Mouse (Mus musculus): ENCODE data around the gene Amdhd1. TPM values are rescaled to one million over a fixed set of nuclear protein-coding genes. Genes with fewer than 3 reads are reported as not detected.
"Not testable (repeated sequence)": the region's sequence is repeated elsewhere in the genome, so short reads cannot be mapped to it uniquely, and the experiment has no call there.

Gene Amdhd1
- 0.19 TPM in 1 of 3 replicates, not detected in the others for total RNA-seq (2017)

GRCm38 (mm10) chr10:93539775-93540430 lies at the start of gene Amdhd1:
Gene Amdhd1 (minus strand): TSS chr10:93540033.
- peak; percentile 88 for ATAC-seq (replicated peaks; ENCODE audit: insufficient number of reproducible peaks, low FRiP score, low TSS enrichment, poor library complexity, severe bottlenecking)

- peak; percentile 95 for ATAC-seq (replicated peaks; ENCODE audit: insufficient number of reproducible peaks, low FRiP score, low TSS enrichment, poor library complexity, severe bottlenecking)
Measured at GRCm38 (mm10) chr10:93589281-93589848, 49.5 kb upstream of the Amdhd1 start, which contains the start of gene Snrpf. Gene Snrpf (minus strand): TSS chr10:93589706.

- no peak for ATAC-seq (replicated peaks; ENCODE audit: insufficient number of reproducible peaks, low FRiP score, low TSS enrichment, poor library complexity, severe bottlenecking)
Measured at GRCm38 (mm10) chr10:93588796-93589195, 49.0 kb upstream of the Amdhd1 start.

GRCm38 (mm10) chr10:93577271-93577886 lies 37.5 kb upstream of the Amdhd1 start:
- peak; percentile 57; the same call in 1 of the 2 replicates for ATAC-seq (replicated peaks; ENCODE audit: insufficient number of reproducible peaks, low FRiP score, low TSS enrichment, poor library complexity, severe bottlenecking)

- ATAC-seq (replicated peaks; ENCODE audit: insufficient number of reproducible peaks, low FRiP score, low TSS enrichment, poor library complexity, severe bottlenecking) = no peak
Measured at GRCm38 (mm10) chr10:93575960-93576359, 36.1 kb upstream of the Amdhd1 start.

- no peak for ATAC-seq (replicated peaks; ENCODE audit: insufficient number of reproducible peaks, low FRiP score, low TSS enrichment, poor library complexity, severe bottlenecking)
Measured at GRCm38 (mm10) chr10:93574966-93575365, 35.1 kb upstream of the Amdhd1 start.

- no peak for ATAC-seq (replicated peaks; ENCODE audit: insufficient number of reproducible peaks, low FRiP score, low TSS enrichment, poor library complexity, severe bottlenecking)
Measured at GRCm38 (mm10) chr10:93572209-93572608, 32.4 kb upstream of the Amdhd1 start.

DNA sequence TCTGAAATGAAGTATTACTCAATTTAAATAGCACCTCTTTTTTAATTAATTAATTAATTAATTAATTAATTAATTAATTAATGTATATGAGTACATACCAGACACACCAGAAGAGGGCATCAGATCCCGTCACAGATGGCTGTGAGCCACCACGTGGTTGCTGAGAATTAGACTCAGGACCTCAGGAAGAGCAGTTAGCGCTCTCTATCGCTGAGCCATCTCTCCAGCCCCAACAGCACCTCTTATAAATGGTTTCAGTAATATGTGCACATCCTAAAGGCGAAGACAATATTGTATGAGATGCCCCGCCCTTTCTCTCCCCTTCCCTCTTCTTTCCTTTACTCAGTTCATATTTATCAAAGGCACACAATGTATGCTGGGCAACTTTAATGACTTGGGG lies 28.8 kb upstream of the Amdhd1 start:
- no peak for ATAC-seq (replicated peaks; ENCODE audit: insufficient number of reproducible peaks, low FRiP score, low TSS enrichment, poor library complexity, severe bottlenecking)

DNA sequence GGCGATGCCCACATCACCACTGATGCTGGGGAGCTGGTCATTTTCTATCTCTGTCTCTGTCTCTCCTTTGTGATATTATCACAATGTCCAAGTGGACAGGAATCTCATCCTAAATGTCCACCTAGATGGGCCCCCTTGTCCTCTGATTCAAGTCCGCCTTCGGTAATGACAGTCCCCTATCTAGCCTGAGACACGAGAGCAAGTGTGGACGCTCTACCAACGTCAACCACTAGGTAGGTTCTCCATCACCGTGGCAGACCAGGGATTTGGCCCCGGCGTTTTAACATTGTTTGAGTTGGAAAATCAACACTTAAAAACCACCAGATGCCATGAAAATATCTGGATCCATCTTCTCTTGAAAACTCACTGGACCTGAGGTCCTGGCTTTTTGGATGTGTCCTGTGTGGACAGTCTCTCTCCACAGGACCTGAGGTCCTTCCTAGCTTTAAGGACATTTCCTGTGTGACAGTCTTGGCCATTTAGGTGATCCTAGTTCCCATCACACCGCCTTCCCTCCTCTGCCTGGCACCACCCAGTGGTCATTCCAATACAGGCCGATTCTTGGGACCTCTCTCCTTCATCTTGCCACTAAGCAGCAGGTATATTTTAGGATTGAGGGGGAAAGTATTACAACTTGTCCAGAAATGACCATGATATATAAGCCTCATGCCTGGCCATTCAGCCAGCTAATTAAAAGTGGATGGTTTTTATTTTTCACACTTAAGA lies 28.2 kb upstream of the Amdhd1 start:
- no peak for ATAC-seq (replicated peaks; ENCODE audit: insufficient number of reproducible peaks, low FRiP score, low TSS enrichment, poor library complexity, severe bottlenecking)

DNA sequence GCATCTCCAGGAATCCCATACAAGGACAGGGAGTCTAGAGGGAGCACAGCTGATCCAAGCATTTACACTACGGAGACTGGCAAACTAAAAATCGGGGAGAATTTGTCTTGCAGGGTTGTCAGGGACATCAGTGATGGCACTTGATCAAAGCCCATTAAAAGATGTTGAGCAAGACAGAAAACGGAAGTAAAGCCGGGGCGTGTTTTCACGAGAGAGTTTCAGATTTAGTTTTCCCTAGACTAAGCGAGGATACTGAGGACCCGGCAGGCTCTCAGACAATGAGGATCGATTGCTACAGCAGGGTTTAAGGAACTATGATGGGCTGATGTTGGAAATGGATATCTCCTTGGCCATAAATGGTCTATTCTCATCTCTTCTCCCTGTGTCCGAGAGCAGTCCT lies 27.2 kb upstream of the Amdhd1 start:
- ATAC-seq (replicated peaks; ENCODE audit: insufficient number of reproducible peaks, low FRiP score, low TSS enrichment, poor library complexity, severe bottlenecking) = no peak; the same call in 1 of the 2 replicates

- no peak for ATAC-seq (replicated peaks; ENCODE audit: insufficient number of reproducible peaks, low FRiP score, low TSS enrichment, poor library complexity, severe bottlenecking)
Measured at GRCm38 (mm10) chr10:93564518-93565090, 24.8 kb upstream of the Amdhd1 start.

- no peak; the same call in 1 of the 2 replicates for ATAC-seq (replicated peaks; ENCODE audit: insufficient number of reproducible peaks, low FRiP score, low TSS enrichment, poor library complexity, severe bottlenecking)
Measured at GRCm38 (mm10) chr10:93559786-93560185, 20.0 kb upstream of the Amdhd1 start.

GRCm38 (mm10) chr10:93557971-93558370 lies 18.1 kb upstream of the Amdhd1 start:
- not testable (repeated sequence) for ATAC-seq (replicated peaks; ENCODE audit: insufficient number of reproducible peaks, low FRiP score, low TSS enrichment, poor library complexity, severe bottlenecking)

- no peak for ATAC-seq (replicated peaks; ENCODE audit: insufficient number of reproducible peaks, low FRiP score, low TSS enrichment, poor library complexity, severe bottlenecking)
Measured at GRCm38 (mm10) chr10:93552596-93552995, 12.8 kb upstream of the Amdhd1 start.

GRCm38 (mm10) chr10:93549821-93550220 lies 10.0 kb upstream of the Amdhd1 start:
- ATAC-seq (replicated peaks; ENCODE audit: insufficient number of reproducible peaks, low FRiP score, low TSS enrichment, poor library complexity, severe bottlenecking) = no peak

DNA sequence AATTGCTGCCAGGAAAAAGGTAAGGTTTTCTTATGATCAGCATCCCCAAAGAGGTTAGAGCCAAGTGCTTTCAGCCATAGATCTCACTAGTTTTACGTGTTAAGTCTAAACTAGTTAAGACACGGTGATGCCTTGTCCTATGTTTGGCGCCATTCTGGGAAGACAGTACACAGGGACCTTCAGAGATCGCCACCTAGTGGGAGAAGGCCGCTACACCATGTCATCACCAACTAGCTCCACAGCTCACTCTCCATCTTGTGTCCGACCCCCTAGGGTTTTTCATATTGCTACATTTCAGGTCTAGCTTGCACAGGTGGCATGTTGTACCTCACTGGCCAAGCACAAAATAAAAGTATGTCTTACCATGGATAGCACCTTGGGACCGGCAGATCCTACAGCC lies 9.2 kb upstream of the Amdhd1 start:
- ATAC-seq (replicated peaks; ENCODE audit: insufficient number of reproducible peaks, low FRiP score, low TSS enrichment, poor library complexity, severe bottlenecking) = peak; percentile 86

- ATAC-seq (replicated peaks; ENCODE audit: insufficient number of reproducible peaks, low FRiP score, low TSS enrichment, poor library complexity, severe bottlenecking) = no peak
Measured at GRCm38 (mm10) chr10:93547741-93548270, 8.0 kb upstream of the Amdhd1 start.

DNA sequence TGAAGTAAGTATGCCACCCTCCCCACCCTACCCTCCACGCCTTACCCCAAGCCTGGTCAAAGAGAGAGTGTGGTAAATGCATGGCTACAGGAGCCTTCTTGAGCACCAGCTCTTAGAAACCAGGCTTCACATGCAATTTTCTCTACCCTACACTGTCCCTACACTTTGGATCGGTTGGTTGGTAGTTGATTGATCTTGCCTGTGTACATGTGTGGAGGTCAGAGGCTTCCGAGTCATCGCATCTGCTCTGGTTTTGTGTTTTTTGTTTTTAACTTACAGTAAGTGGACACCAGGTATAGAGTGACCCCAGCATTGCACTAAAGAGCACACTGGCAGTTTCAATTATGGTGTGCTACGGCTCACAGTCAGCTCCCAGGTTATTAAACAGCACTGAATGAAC lies 4.3 kb upstream of the Amdhd1 start:
- no peak for ATAC-seq (replicated peaks; ENCODE audit: insufficient number of reproducible peaks, low FRiP score, low TSS enrichment, poor library complexity, severe bottlenecking)

GRCm38 (mm10) chr10:93543176-93543575 lies 3.3 kb upstream of the Amdhd1 start:
- ATAC-seq (replicated peaks; ENCODE audit: insufficient number of reproducible peaks, low FRiP score, low TSS enrichment, poor library complexity, severe bottlenecking) = no peak
